Mouse (Mus musculus) layer of hippocampus, adult 11-12 months (tissue): Measurements from ENCODE around the gene Tnpo3.
"Not testable (repeated sequence)": the region's sequence is repeated elsewhere in the genome, so short reads cannot be mapped to it uniquely, and the experiment has no call there.

ENCODE experiments used
- DNase-seq: peaks from one replicate; pipeline ENCODE4 v3.0.0; 2022; ENCODE audit warnings: low spot score

Gene Tnpo3

GRCm38 (mm10) chr6:29620840-29621543 lies 11.3 kb upstream of the Tnpo3 start:
- no peak for DNase-seq

DNA sequence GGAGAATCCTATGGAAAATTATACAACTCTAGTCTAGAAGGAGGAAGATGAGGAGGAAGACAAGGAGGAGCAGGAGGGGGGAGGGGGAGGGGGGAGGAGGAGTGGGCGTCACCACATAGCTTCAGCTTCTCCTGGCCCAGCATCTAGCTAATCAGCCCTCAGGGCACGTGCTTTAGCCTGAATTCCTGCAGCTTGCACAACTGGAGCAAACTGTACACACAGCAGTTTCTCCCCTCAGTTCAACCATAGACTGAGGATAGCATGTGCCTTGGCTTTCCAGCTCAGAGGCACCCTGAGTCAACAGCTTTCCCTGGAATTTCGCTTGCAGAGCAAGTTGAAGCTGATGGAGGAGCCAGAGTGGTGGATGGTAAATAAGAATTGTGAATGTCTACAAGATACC lies 10.5 kb upstream of the Tnpo3 start:
- no peak for DNase-seq

DNA sequence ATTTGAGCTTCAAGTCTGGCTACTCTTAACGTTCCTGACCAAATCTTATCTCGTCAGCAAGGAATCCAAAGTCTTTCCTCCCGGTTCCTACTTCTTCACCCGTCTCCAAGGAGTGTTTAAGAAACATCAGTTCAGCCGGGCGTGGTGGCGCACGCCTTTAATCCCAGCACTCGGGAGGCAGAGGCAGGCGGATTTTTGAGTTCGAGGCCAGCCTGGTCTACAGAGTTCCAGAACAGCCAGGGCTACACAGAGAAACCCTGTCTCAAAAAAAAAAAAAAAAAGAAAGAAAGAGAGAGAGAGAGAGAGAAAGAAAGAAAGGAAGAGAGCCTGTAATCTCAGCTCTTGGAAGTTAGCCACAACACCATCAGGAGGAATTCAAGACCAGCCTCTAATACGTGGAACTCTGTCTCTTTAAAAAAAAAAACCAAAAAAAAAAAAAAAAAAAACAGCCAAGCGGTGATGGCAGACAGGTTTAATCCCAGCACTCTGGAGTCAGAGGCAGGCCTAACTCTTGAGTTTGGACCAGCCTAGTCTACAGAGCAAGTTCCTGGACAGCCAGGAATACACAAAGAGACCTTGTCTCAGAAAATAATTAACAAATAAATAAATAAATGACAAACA lies 443 bp upstream of the Tnpo3 start:
- DNase-seq: not testable (repeated sequence)

GRCm38 (mm10) chr6:29600188-29600587 lies 9.5 kb downstream of the Tnpo3 start:
- no peak for DNase-seq

- DNase-seq: no peak
Observed at GRCm38 (mm10) chr6:29595656-29596055, 14.0 kb downstream of the Tnpo3 start.

GRCm38 (mm10) chr6:29581202-29581601 lies 28.5 kb downstream of the Tnpo3 start:
- DNase-seq: no peak

DNA sequence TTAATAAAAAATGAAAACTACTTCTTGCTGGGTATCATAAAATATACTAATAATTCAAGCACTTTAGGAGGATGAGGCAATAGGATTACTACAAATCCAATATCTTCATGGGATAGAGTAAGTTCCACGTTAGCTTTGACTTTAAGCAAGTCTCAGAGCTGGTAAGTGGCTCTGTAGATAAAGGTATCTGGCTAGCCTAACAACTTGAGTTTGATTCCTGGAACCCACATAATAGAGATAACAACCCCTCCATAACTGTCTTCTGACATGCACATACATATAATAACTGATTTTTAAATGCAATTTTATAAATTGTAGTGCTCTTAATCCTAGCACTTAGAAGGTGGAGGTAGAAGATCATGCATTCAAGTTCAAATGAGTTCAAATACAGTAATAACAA lies 28.9 kb downstream of the Tnpo3 start:
- no peak for DNase-seq

DNA sequence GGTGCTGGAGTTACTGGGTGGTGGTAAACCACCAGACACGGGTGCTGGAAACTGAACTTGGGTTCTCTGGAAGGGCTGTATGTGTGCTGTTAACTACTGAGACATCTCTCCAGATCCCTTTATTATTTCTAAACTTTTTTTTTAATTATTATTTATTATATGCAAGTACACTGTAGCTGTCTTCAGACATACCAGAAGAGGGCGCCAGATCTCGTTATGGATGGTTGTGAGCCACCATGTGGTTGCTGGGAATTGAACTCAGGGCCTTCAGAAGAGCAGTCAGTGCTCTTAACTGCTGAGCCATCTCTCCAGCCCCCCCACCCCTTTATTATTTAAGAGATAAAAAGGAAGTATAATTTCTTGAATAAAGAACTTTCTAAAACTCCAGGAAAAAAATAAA lies 33.3 kb downstream of the Tnpo3 start:
- not testable (repeated sequence) for DNase-seq

GRCm38 (mm10) chr6:29557112-29557511 lies 52.6 kb downstream of the Tnpo3 start:
- DNase-seq: no peak

DNA sequence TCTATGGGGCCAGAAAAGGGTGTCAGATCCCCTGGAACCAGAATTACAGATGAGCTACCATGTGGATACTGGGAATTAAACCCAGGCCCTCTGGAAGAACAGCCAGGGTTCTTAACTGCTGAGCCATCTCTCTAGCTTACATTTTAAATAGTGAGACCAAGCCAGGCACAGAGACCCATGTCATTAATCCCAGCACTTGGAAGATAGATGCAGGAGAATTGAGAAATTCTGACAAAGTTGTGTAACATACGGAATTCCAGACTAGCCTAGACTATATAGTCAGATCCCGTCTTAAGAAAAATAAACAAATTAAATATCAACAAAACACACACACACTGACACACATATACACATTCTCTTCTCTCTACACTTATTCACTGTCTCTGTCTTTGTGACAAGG lies 57.2 kb downstream of the Tnpo3 start:
- DNase-seq: no peak

DNA sequence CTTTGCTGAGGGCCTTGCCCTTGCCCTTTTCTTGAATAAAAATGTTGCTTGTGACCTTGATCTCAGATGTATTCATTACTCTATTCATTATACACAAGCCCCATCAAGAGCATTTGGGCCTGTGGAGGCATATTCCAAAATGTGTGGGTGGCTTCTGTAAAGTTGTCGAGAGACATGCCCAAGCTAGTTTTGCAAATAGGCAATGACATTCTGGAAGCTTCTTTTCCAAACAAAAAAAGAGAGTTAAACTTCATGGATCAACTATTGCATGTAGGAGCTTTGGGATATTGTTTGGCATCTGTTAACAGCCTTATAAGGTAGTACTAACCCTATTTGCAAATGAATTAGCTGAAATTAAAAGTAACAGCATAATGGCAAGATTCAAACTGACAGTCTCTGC lies 61.6 kb downstream of the Tnpo3 start:
- DNase-seq: no peak

DNA sequence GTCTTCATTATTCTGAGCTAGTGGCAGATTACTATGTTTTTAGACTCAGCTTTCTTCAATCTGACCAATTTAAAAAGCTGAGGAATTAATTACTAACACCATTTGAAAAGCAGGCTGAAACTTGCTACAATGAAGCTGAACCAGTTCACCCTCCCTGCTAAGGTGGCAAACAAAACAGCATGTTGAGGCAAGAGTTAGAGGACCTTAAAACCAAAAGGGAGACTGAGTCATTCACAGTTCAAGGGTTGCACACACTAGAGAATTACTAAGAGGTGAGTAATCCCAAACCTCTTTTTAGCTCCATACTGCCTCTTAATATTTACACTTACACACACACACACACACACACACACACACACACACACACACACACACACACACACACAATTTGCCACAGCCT lies 62.1 kb downstream of the Tnpo3 start:
- no peak for DNase-seq

DNA sequence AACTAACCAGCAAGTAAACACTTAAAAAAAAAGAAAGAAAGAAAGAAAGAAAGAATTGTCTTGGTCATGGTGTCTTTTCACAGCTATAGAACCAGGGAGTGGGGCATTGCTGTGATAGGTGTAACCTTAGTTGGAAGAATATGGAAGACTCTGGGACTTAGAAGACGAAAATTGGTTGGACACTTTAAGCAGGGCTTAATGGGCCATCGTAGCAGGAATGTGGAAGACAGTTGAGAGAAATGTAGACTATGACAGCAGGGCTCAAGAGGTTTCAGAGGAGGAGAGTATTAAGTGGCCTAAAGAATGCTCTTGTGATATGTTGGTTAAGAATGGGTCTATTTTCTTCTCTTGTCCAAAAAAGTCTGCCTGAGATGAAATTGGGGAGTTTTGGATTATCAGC lies 64.1 kb downstream of the Tnpo3 start:
- no peak for DNase-seq

GRCm38 (mm10) chr6:29540956-29541355 lies 68.7 kb downstream of the Tnpo3 start:
- no peak for DNase-seq

DNA sequence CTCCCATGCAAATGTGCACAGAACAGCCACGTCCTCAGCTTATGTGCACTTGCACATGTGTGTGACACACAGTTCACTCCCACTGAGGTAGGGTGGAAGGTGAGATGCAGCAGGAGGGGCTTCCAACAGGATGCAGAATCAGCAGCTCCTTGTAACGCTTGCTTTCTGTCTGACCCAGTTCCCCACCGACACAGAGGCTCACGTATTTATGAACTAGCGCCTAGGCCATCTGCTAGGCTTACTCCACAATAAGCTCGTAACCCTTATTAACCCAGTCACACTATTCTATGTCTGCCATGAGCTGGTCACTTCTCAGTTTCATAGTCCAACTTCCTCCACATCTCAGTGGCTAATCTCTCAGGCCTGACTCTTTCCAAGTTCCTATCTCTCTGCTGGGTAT lies 69.5 kb downstream of the Tnpo3 start:
- DNase-seq: no peak

DNA sequence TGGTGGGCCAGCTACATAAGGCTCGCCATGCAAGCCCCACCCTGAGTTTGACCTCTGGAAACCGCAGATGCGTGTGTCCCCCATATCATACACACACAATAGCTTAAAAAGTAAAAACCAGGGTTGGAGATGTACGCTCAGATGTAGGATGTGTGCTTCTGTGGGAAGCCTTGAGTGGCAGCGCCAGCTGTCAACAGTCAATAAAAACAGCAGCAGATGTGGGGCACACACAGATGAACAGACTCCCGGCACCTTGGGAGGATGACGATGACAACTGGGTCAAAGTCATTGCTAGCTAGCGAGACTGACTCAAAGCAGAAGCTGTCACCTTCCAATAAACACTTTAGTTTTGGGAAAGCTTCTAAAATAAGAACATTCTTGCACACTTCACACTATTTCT lies 70.2 kb downstream of the Tnpo3 start:
- no peak for DNase-seq

DNA sequence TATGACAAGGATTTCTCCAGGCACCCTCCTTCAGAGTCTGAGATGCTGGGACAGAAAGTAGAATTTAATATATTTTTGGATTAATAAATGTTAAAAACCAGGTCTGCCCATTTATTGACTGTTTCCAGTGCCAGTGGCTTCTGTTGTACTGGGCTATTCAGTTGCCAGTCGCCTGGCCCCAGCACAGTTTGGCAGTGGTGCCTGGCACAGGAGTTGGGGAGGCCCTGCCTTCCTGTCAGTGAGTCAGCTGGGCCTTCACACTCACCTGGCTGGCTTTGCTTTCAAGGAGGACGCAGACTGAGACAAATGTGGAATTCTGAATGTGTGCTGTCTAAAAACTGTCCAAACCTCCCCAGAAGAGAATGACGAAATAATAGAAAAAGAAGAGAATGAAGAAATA lies 72.5 kb downstream of the Tnpo3 start:
- DNase-seq: no peak

DNA sequence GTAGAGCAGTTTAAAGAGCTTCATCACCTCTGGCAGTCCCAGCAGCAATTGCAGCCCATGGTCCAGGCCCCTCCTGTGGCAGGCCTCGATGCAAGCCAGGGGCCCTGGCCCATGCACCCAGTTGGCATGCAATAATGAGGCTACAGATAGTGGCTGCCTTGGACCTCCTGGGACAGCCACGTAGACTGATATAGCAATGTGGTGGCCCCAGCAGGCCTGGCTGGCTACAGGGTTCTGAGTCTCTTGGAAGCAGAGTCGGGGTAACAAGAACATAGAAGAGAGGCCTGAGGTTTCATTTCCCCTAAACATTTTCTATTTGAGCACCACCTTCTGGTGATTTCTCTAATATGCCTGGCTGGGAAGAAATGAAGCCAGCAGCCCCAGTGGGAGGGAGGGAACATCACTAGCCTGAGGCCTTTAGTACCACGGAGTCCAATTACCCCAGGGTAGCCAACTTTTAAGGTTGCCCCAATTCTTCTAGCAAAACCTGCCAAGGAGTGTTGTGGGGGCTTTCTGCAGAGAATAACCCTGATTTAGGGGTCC lies 73.0 kb downstream of the Tnpo3 start:
- peak; percentile 52 for DNase-seq

- no peak for DNase-seq
Observed at GRCm38 (mm10) chr6:29535316-29535715, 74.4 kb downstream of the Tnpo3 start.

GRCm38 (mm10) chr6:29530050-29530449 lies 79.6 kb downstream of the Tnpo3 start:
- no peak for DNase-seq

DNA sequence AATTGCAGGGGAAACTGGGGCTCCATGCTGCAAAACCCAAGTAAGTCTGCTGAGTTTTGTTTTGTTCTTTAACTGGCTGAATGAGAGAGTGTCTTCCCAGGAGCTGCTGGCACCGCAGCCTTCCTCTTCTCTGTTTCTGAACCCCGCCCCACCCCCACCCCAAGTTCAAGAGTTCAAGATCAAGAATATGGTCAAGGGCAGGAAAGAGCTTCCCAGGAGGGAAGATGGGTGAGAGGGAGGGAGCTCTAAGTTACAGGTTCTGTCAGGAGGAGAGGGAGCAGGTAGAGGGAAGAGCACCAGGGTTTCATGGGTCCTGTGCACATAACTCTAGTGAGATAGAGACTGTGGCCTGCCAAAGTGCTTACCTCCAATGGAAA lies 80.3 kb downstream of the Tnpo3 start:
- DNase-seq: no peak

- no peak for DNase-seq
Observed at GRCm38 (mm10) chr6:29528561-29529443, 80.9 kb downstream of the Tnpo3 start.

GRCm38 (mm10) chr6:29528165-29528505 lies 81.6 kb downstream of the Tnpo3 start:
- no peak for DNase-seq
